Mouse (Mus musculus): ENCODE results near the gene Cd6. TPM values are rescaled to one million over a fixed set of nuclear protein-coding genes. Genes with fewer than 3 reads are reported as not detected.

Gene Cd6
- polyA plus RNA-seq, 1 experiment = 3.1 TPM

- Histone ChIP-seq H3K27ac (ENCODE audit: insufficient read depth, low read depth, low read length) (no peak overlapping the region), H3K36me3 (ENCODE audit: control insufficient read depth, insufficient read depth, low read length) (no peaks in the 10 kb centered on the region), H3K4me1 (ENCODE audit: control insufficient read depth, insufficient read depth, low read length) (no peaks in the 10 kb centered on the region), H3K4me3 (ENCODE audit: insufficient read depth, low read depth, low read length) (no peak overlapping the region), H3K27me3 (replicated peaks; ENCODE audit: control insufficient read depth, insufficient read depth, low read length) (no peaks in the 10 kb centered on the region)
- no peak for DNase-seq
- 81% methylated on average over 3 of the region's 3 CpGs for WGBS
- TF ChIP-seq CTCF (conservative IDR thresholded peaks at IDR 0.05; ENCODE audit: insufficient read depth, insufficient read length, low read depth, low read length) = no peak
- no peak for TF ChIP-seq POLR2A (IDR thresholded peaks at IDR 0.05; ENCODE audit: low read depth, low read length)
These were observed 3.8 kb upstream of the Cd6 start for GRCm38 (mm10) chr19:10833611-10834010.

- no peaks in the 10 kb centered on the region for H3K36me3 ChIP-seq (ENCODE audit: control insufficient read depth, insufficient read depth, low read length)
- TF ChIP-seq POLR2A (IDR thresholded peaks at IDR 0.05; ENCODE audit: low read depth, low read length) = no peak
- TF ChIP-seq CTCF (conservative IDR thresholded peaks at IDR 0.05; ENCODE audit: insufficient read depth, insufficient read length, low read depth, low read length) = no peak
- 57% methylated on average over 3 of the region's 3 CpGs for WGBS
- no peak overlapping the region for H3K27ac ChIP-seq (ENCODE audit: insufficient read depth, low read depth, low read length)
- no peak for DNase-seq
- no peaks in the 10 kb centered on the region for H3K27me3 ChIP-seq (replicated peaks; ENCODE audit: control insufficient read depth, insufficient read depth, low read length)
- H3K4me1 ChIP-seq (ENCODE audit: control insufficient read depth, insufficient read depth, low read length) = no peaks in the 10 kb centered on the region
- no peak overlapping the region for H3K4me3 ChIP-seq (ENCODE audit: insufficient read depth, low read depth, low read length)
These were observed 2.2 kb upstream of the Cd6 start for GRCm38 (mm10) chr19:10832030-10832429.

- TF ChIP-seq CTCF (conservative IDR thresholded peaks at IDR 0.05; ENCODE audit: insufficient read depth, insufficient read length, low read depth, low read length) (peak; percentile 63), POLR2A (IDR thresholded peaks at IDR 0.05; ENCODE audit: low read depth, low read length) (no peak)
- Histone ChIP-seq H3K4me3 (ENCODE audit: insufficient read depth, low read depth, low read length) (no peak overlapping the region), H3K27me3 (replicated peaks; ENCODE audit: control insufficient read depth, insufficient read depth, low read length) (no peaks in the 10 kb centered on the region), H3K36me3 (ENCODE audit: control insufficient read depth, insufficient read depth, low read length) (no peaks in the 10 kb centered on the region), H3K27ac (ENCODE audit: insufficient read depth, low read depth, low read length) (no peak overlapping the region), H3K4me1 (ENCODE audit: control insufficient read depth, insufficient read depth, low read length) (no peaks in the 10 kb centered on the region)
- DNase-seq = peak; percentile 59
- 8% methylated on average over 5 of the region's 5 CpGs for WGBS
These were observed 1.6 kb upstream of the Cd6 start for GRCm38 (mm10) chr19:10831424-10831823.

- H3K4me1 ChIP-seq (ENCODE audit: control insufficient read depth, insufficient read depth, low read length) = no peaks in the 10 kb centered on the region
- no peak overlapping the region for H3K4me3 ChIP-seq (ENCODE audit: insufficient read depth, low read depth, low read length)
- no peaks in the 10 kb centered on the region for H3K36me3 ChIP-seq (ENCODE audit: control insufficient read depth, insufficient read depth, low read length)
- no peak for TF ChIP-seq CTCF (conservative IDR thresholded peaks at IDR 0.05; ENCODE audit: insufficient read depth, insufficient read length, low read depth, low read length)
- TF ChIP-seq POLR2A (IDR thresholded peaks at IDR 0.05; ENCODE audit: low read depth, low read length) = no peak
- no peak overlapping the region for H3K27ac ChIP-seq (ENCODE audit: insufficient read depth, low read depth, low read length)
- no peaks in the 10 kb centered on the region for H3K27me3 ChIP-seq (replicated peaks; ENCODE audit: control insufficient read depth, insufficient read depth, low read length)
- WGBS = 92% methylated on average over 5 of the region's 5 CpGs
- DNase-seq = no peak
These were observed 1.5 kb downstream of the Cd6 start for GRCm38 (mm10) chr19:10828321-10828720.

GRCm38 (mm10) chr19:10824061-10824460, 5.8 kb downstream of the Cd6 start:
- Histone ChIP-seq H3K4me3 (ENCODE audit: insufficient read depth, low read depth, low read length) (no peak overlapping the region), H3K27ac (ENCODE audit: insufficient read depth, low read depth, low read length) (no peak overlapping the region), H3K4me1 (ENCODE audit: control insufficient read depth, insufficient read depth, low read length) (no peaks in the 10 kb centered on the region), H3K27me3 (replicated peaks; ENCODE audit: control insufficient read depth, insufficient read depth, low read length) (no peaks in the 10 kb centered on the region), H3K36me3 (ENCODE audit: control insufficient read depth, insufficient read depth, low read length) (no peaks in the 10 kb centered on the region)
- WGBS = 85% methylated on average over 7 of the region's 7 CpGs
- TF ChIP-seq CTCF (conservative IDR thresholded peaks at IDR 0.05; ENCODE audit: insufficient read depth, insufficient read length, low read depth, low read length) (no peak), POLR2A (IDR thresholded peaks at IDR 0.05; ENCODE audit: low read depth, low read length) (no peak)
- no peak for DNase-seq

- no peak for DNase-seq
- TF ChIP-seq POLR2A (IDR thresholded peaks at IDR 0.05; ENCODE audit: low read depth, low read length) (no peak), CTCF (conservative IDR thresholded peaks at IDR 0.05; ENCODE audit: insufficient read depth, insufficient read length, low read depth, low read length) (no peak)
- Histone ChIP-seq H3K27me3 (replicated peaks; ENCODE audit: control insufficient read depth, insufficient read depth, low read length) (no peaks in the 10 kb centered on the region), H3K4me1 (ENCODE audit: control insufficient read depth, insufficient read depth, low read length) (no peaks in the 10 kb centered on the region), H3K27ac (ENCODE audit: insufficient read depth, low read depth, low read length) (no peak overlapping the region), H3K36me3 (ENCODE audit: control insufficient read depth, insufficient read depth, low read length) (no peaks in the 10 kb centered on the region), H3K4me3 (ENCODE audit: insufficient read depth, low read depth, low read length) (no peak overlapping the region)
- WGBS = 95% methylated on average over 4 of the region's 4 CpGs
These were observed 7.3 kb downstream of the Cd6 start for GRCm38 (mm10) chr19:10822534-10822933.

- H3K4me1 ChIP-seq (ENCODE audit: control insufficient read depth, insufficient read depth, low read length) = no peaks in the 10 kb centered on the region
These were observed 8.5 kb downstream of the Cd6 start for GRCm38 (mm10) chr19:10821319-10821718.

More at GRCm38 (mm10) chr19:10821319-10821718, 8.5 kb downstream of the Cd6 start:
- WGBS = 76% methylated on average over 7 of the region's 7 CpGs
- DNase-seq = no peak
- Histone ChIP-seq H3K27me3 (replicated peaks; ENCODE audit: control insufficient read depth, insufficient read depth, low read length) (no peaks in the 10 kb centered on the region), H3K4me3 (ENCODE audit: insufficient read depth, low read depth, low read length) (no peak overlapping the region), H3K36me3 (ENCODE audit: control insufficient read depth, insufficient read depth, low read length) (no peaks in the 10 kb centered on the region), H3K27ac (ENCODE audit: insufficient read depth, low read depth, low read length) (no peak overlapping the region)
- TF ChIP-seq CTCF (conservative IDR thresholded peaks at IDR 0.05; ENCODE audit: insufficient read depth, insufficient read length, low read depth, low read length) = no peak
- TF ChIP-seq POLR2A (IDR thresholded peaks at IDR 0.05; ENCODE audit: low read depth, low read length) = no peak
